Mouse (Mus musculus): ENCODE results near the gene Grem1. TPM values are rescaled to one million over a fixed set of nuclear protein-coding genes. Genes with fewer than 3 reads are reported as not detected.

The Grem1 gene
- polyA plus RNA-seq, 1 experiment, result 0.04 TPM

GRCm38 (mm10) chr2:113778036-113778435 is 19.6 kb upstream of the Grem1 start:
- H3K4me1 ChIP-seq (ENCODE audit: control insufficient read depth, insufficient read depth, low read length), result no peaks in the 10 kb centered on the region
- no peaks in the 10 kb centered on the region for H3K36me3 ChIP-seq (ENCODE audit: control insufficient read depth, insufficient read depth, low read length)
- no peak for TF ChIP-seq POLR2A (IDR thresholded peaks at IDR 0.05; ENCODE audit: control insufficient read depth, low read depth, low read length)
- no peak for TF ChIP-seq CTCF (IDR thresholded peaks at IDR 0.05; ENCODE audit: control insufficient read depth, insufficient read depth, insufficient replicate concordance, low read depth, low read length)
- H3K27ac ChIP-seq (ENCODE audit: control insufficient read depth, insufficient read depth, low read depth, low read length), result no peak overlapping the region
- H3K27me3 ChIP-seq (ENCODE audit: control insufficient read depth, insufficient read depth, low read length), result no peaks in the 10 kb centered on the region
- no peak overlapping the region for H3K4me3 ChIP-seq (ENCODE audit: control insufficient read depth, low read depth, low read length)

GRCm38 (mm10) chr2:113776297-113776696 is 17.9 kb upstream of the Grem1 start:
- Histone ChIP-seq H3K27ac (ENCODE audit: control insufficient read depth, insufficient read depth, low read depth, low read length) (no peak overlapping the region), H3K4me3 (ENCODE audit: control insufficient read depth, low read depth, low read length) (no peak overlapping the region), H3K4me1 (ENCODE audit: control insufficient read depth, insufficient read depth, low read length) (no peaks in the 10 kb centered on the region), H3K36me3 (ENCODE audit: control insufficient read depth, insufficient read depth, low read length) (no peaks in the 10 kb centered on the region), H3K27me3 (ENCODE audit: control insufficient read depth, insufficient read depth, low read length) (no peaks in the 10 kb centered on the region)
- TF ChIP-seq POLR2A (IDR thresholded peaks at IDR 0.05; ENCODE audit: control insufficient read depth, low read depth, low read length) (no peak), CTCF (IDR thresholded peaks at IDR 0.05; ENCODE audit: control insufficient read depth, insufficient read depth, insufficient replicate concordance, low read depth, low read length) (no peak)

GRCm38 (mm10) chr2:113774150-113774805 is 15.8 kb upstream of the Grem1 start:
- Histone ChIP-seq H3K4me3 (ENCODE audit: control insufficient read depth, low read depth, low read length) (no peak overlapping the region), H3K36me3 (ENCODE audit: control insufficient read depth, insufficient read depth, low read length) (no peaks in the 10 kb centered on the region), H3K4me1 (ENCODE audit: control insufficient read depth, insufficient read depth, low read length) (no peaks in the 10 kb centered on the region), H3K27me3 (ENCODE audit: control insufficient read depth, insufficient read depth, low read length) (no peaks in the 10 kb centered on the region), H3K27ac (ENCODE audit: control insufficient read depth, insufficient read depth, low read depth, low read length) (no peak overlapping the region)
- TF ChIP-seq CTCF (IDR thresholded peaks at IDR 0.05; ENCODE audit: control insufficient read depth, insufficient read depth, insufficient replicate concordance, low read depth, low read length) (no peak), POLR2A (IDR thresholded peaks at IDR 0.05; ENCODE audit: control insufficient read depth, low read depth, low read length) (no peak)

GRCm38 (mm10) chr2:113768541-113769303 is 10.3 kb upstream of the Grem1 start:
- TF ChIP-seq CTCF (IDR thresholded peaks at IDR 0.05; ENCODE audit: control insufficient read depth, insufficient read depth, insufficient replicate concordance, low read depth, low read length) (no peak), POLR2A (IDR thresholded peaks at IDR 0.05; ENCODE audit: control insufficient read depth, low read depth, low read length) (no peak)
- Histone ChIP-seq H3K27ac (ENCODE audit: control insufficient read depth, insufficient read depth, low read depth, low read length) (no peak overlapping the region), H3K27me3 (ENCODE audit: control insufficient read depth, insufficient read depth, low read length) (no peaks in the 10 kb centered on the region), H3K4me1 (ENCODE audit: control insufficient read depth, insufficient read depth, low read length) (no peaks in the 10 kb centered on the region), H3K4me3 (ENCODE audit: control insufficient read depth, low read depth, low read length) (no peak overlapping the region), H3K36me3 (ENCODE audit: control insufficient read depth, insufficient read depth, low read length) (no peaks in the 10 kb centered on the region)

- Histone ChIP-seq H3K27ac (ENCODE audit: control insufficient read depth, insufficient read depth, low read depth, low read length) (no peak overlapping the region), H3K27me3 (ENCODE audit: control insufficient read depth, insufficient read depth, low read length) (no peaks in the 10 kb centered on the region), H3K4me1 (ENCODE audit: control insufficient read depth, insufficient read depth, low read length) (no peaks in the 10 kb centered on the region), H3K4me3 (ENCODE audit: control insufficient read depth, low read depth, low read length) (no peak overlapping the region), H3K36me3 (ENCODE audit: control insufficient read depth, insufficient read depth, low read length) (no peaks in the 10 kb centered on the region)
- TF ChIP-seq CTCF (IDR thresholded peaks at IDR 0.05; ENCODE audit: control insufficient read depth, insufficient read depth, insufficient replicate concordance, low read depth, low read length), result no peak
- TF ChIP-seq POLR2A (IDR thresholded peaks at IDR 0.05; ENCODE audit: control insufficient read depth, low read depth, low read length), result no peak
Measured at GRCm38 (mm10) chr2:113765885-113766284, 7.4 kb upstream of the Grem1 start.

GRCm38 (mm10) chr2:113764968-113765367 is 6.5 kb upstream of the Grem1 start:
- Histone ChIP-seq H3K27me3 (ENCODE audit: control insufficient read depth, insufficient read depth, low read length) (no peaks in the 10 kb centered on the region), H3K4me3 (ENCODE audit: control insufficient read depth, low read depth, low read length) (no peak overlapping the region), H3K27ac (ENCODE audit: control insufficient read depth, insufficient read depth, low read depth, low read length) (no peak overlapping the region), H3K36me3 (ENCODE audit: control insufficient read depth, insufficient read depth, low read length) (no peaks in the 10 kb centered on the region), H3K4me1 (ENCODE audit: control insufficient read depth, insufficient read depth, low read length) (no peaks in the 10 kb centered on the region)
- TF ChIP-seq POLR2A (IDR thresholded peaks at IDR 0.05; ENCODE audit: control insufficient read depth, low read depth, low read length), result no peak
- no peak for TF ChIP-seq CTCF (IDR thresholded peaks at IDR 0.05; ENCODE audit: control insufficient read depth, insufficient read depth, insufficient replicate concordance, low read depth, low read length)

GRCm38 (mm10) chr2:113757525-113758310 is 728 bp downstream of the Grem1 start:
- Histone ChIP-seq H3K27ac (ENCODE audit: control insufficient read depth, insufficient read depth, low read depth, low read length) (no peak overlapping the region), H3K36me3 (ENCODE audit: control insufficient read depth, insufficient read depth, low read length) (no peaks in the 10 kb centered on the region), H3K27me3 (ENCODE audit: control insufficient read depth, insufficient read depth, low read length) (0 out of 2 replicates have a peak, but pooled peaks cover 2% of the 10 kb centered on the region), H3K4me3 (ENCODE audit: control insufficient read depth, low read depth, low read length) (no peak overlapping the region; the same call in 1 of the 2 replicates), H3K4me1 (ENCODE audit: control insufficient read depth, insufficient read depth, low read length) (peaks cover 9% of the 10 kb centered on the region; the same call in 1 of the 2 replicates)
- TF ChIP-seq POLR2A (IDR thresholded peaks at IDR 0.05; ENCODE audit: control insufficient read depth, low read depth, low read length) (no peak), CTCF (IDR thresholded peaks at IDR 0.05; ENCODE audit: control insufficient read depth, insufficient read depth, insufficient replicate concordance, low read depth, low read length) (no peak)

All from testis, adult 2 months (tissue).